Mouse (Mus musculus) forelimb bud, embryonic 11.5 days (tissue): ENCODE measurements around the gene Lgr5.

ENCODE experiments used
- DNase-seq: peaks from one replicate; pipeline ENCODE4 v3.0.0-alpha.2; 2012; ENCODE audit warnings: low read depth, low spot score

Lgr5 gene

DNA sequence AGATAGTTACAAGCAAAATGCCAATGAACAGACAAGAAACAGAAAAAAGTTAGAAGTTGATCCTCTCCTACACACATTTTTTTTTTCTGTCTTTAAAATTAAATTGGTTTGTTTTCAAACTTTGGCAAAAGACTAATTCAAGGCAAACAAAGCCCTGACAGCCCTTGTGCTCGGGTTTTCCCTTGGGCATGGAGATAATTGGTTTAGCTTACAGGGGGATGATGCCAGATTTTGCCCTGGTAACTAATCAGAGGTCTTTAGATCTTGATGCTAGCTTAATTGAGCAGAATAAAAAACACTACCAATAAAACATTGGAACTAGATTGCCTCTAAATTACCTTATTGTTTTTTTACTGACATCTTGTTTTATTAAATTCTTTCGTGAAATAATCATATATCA lies 162.2 kb downstream of the Lgr5 start:
- DNase-seq = no peak

- DNase-seq = no peak
These were observed 165.6 kb downstream of the Lgr5 start for GRCm38 (mm10) chr10:115421976-115422375.

- no peak for DNase-seq
These were observed 173.5 kb downstream of the Lgr5 start for GRCm38 (mm10) chr10:115414056-115414455.

DNA sequence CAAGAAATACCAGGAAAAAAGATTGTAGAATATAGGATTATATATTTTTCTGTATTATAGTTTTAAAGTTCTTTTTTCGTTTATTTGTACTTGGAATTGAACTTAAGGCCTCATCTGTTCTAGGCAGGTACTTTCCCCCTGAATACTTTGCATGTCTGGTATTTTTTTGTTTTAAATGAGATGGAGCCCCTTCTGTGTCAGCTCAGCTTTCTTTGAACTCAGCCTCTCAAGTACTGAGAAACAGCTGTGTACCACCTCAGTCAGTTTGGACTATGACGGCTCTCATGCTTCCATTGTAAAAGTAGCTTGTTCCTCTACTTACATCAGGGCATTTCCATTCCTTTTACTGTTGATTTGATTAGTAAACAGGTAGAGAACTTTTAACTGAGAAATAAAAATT lies 174.1 kb downstream of the Lgr5 start:
- DNase-seq = no peak

- peak; percentile 62 for DNase-seq
These were observed 181.2 kb downstream of the Lgr5 start for GRCm38 (mm10) chr10:115406393-115406792.
